Mouse (Mus musculus): ENCODE data around the gene Ppp1r15a. TPM values are rescaled to one million over a fixed set of nuclear protein-coding genes. Genes with fewer than 3 reads are reported as not detected.
"Not testable (repeated sequence)": the region's sequence is repeated elsewhere in the genome, so short reads cannot be mapped to it uniquely, and the experiment has no call there.

Gene Ppp1r15a
- polyA plus RNA-seq, 1 experiment from 2014 or later = 20.1 TPM

GRCm38 (mm10) chr7:45544525-45544924 is 18.5 kb upstream of the Ppp1r15a start:
- H3K9me3 ChIP-seq = 0 out of 2 replicates have a peak, but pooled peaks cover 5% of the 10 kb centered on the region
- H3K4me2 ChIP-seq (replicated peaks) = no peak overlapping the region
- no peaks in the 10 kb centered on the region for H3K36me3 ChIP-seq
- H3K4me3 ChIP-seq = no peak overlapping the region
- 96% methylated on average over 1 of the region's 1 CpGs for WGBS
- H3K27ac ChIP-seq = no peak overlapping the region
- no peak overlapping the region for H3K9ac ChIP-seq
- H3K4me1 ChIP-seq = no peaks in the 10 kb centered on the region
- H3K27me3 ChIP-seq (replicated peaks) = no peaks in the 10 kb centered on the region
- ATAC-seq (ENCODE audit: low FRiP score, low read depth) = no peak

GRCm38 (mm10) chr7:45540213-45540612 is 14.1 kb upstream of the Ppp1r15a start:
- 68% methylated on average over 2 of the region's 2 CpGs for WGBS

GRCm38 (mm10) chr7:45539095-45539494 is 13.0 kb upstream of the Ppp1r15a start:
- peaks cover 3% of the 10 kb centered on the region; the same call in 1 of the 2 replicates for H3K4me1 ChIP-seq
- no peaks in the 10 kb centered on the region for H3K36me3 ChIP-seq
- no peaks in the 10 kb centered on the region for H3K27me3 ChIP-seq (replicated peaks)
- H3K9ac ChIP-seq = no peak overlapping the region
- 76% methylated on average over 3 of the region's 3 CpGs for WGBS
- peak overlapping the region; percentile 80 for H3K4me2 ChIP-seq (replicated peaks)
- H3K4me3 ChIP-seq = no peak overlapping the region
- no peak for ATAC-seq (ENCODE audit: low FRiP score, low read depth)
- H3K9me3 ChIP-seq = no peaks in the 10 kb centered on the region
- H3K27ac ChIP-seq = no peak overlapping the region

More at GRCm38 (mm10) chr7:45540213-45540612, 14.1 kb upstream of the Ppp1r15a start:
- H3K4me1 ChIP-seq = peaks cover 3% of the 10 kb centered on the region; the same call in 1 of the 2 replicates
- H3K4me3 ChIP-seq = no peak overlapping the region
- ATAC-seq (ENCODE audit: low FRiP score, low read depth) = no peak
- 0 out of 2 replicates have a peak, but pooled peaks cover 5% of the 10 kb centered on the region for H3K9me3 ChIP-seq
- no peak overlapping the region for H3K9ac ChIP-seq
- no peaks in the 10 kb centered on the region for H3K36me3 ChIP-seq
- H3K27me3 ChIP-seq (replicated peaks) = no peaks in the 10 kb centered on the region
- no peak overlapping the region for H3K4me2 ChIP-seq (replicated peaks)
- no peak overlapping the region for H3K27ac ChIP-seq

GRCm38 (mm10) chr7:45538163-45539041 is 12.3 kb upstream of the Ppp1r15a start:
- H3K27me3 ChIP-seq (replicated peaks) = no peaks in the 10 kb centered on the region
- H3K4me2 ChIP-seq (replicated peaks) = peak overlapping the region; percentile 80
- peak overlapping the region; percentile 57 for H3K9ac ChIP-seq
- WGBS = 3% methylated on average over 29 of the region's 29 CpGs
- peak overlapping the region; percentile 47 for H3K4me3 ChIP-seq
- H3K27ac ChIP-seq = no peak overlapping the region
- no peaks in the 10 kb centered on the region for H3K9me3 ChIP-seq
- no peaks in the 10 kb centered on the region for H3K36me3 ChIP-seq
- H3K4me1 ChIP-seq = peaks cover 3% of the 10 kb centered on the region; the same call in 1 of the 2 replicates
- ATAC-seq (ENCODE audit: low FRiP score, low read depth) = peak; percentile 86

GRCm38 (mm10) chr7:45537602-45538001 is 11.5 kb upstream of the Ppp1r15a start:
- peak; percentile 5; the same call in 1 of the 2 replicates for ATAC-seq (ENCODE audit: low FRiP score, low read depth)
- no peak overlapping the region for H3K27ac ChIP-seq
- peak overlapping the region; percentile 57; the same call in 1 of the 2 replicates for H3K9ac ChIP-seq
- no peaks in the 10 kb centered on the region for H3K36me3 ChIP-seq
- H3K4me2 ChIP-seq (replicated peaks) = peak overlapping the region; percentile 80
- H3K4me3 ChIP-seq = peak overlapping the region; percentile 47
- H3K4me1 ChIP-seq = peaks cover 3% of the 10 kb centered on the region; the same call in 1 of the 2 replicates
- WGBS = 73% methylated on average over 10 of the region's 10 CpGs
- no peaks in the 10 kb centered on the region for H3K9me3 ChIP-seq
- no peaks in the 10 kb centered on the region for H3K27me3 ChIP-seq (replicated peaks)

GRCm38 (mm10) chr7:45535676-45536075 is 9.6 kb upstream of the Ppp1r15a start:
- Histone ChIP-seq H3K4me1 (peaks cover 3% of the 10 kb centered on the region; the same call in 1 of the 2 replicates), H3K4me3 (no peak overlapping the region), H3K27me3 (replicated peaks) (no peaks in the 10 kb centered on the region), H3K9ac (no peak overlapping the region), H3K27ac (no peak overlapping the region), H3K9me3 (no peaks in the 10 kb centered on the region), H3K4me2 (replicated peaks) (no peak overlapping the region), H3K36me3 (no peaks in the 10 kb centered on the region)
- WGBS = 80% methylated on average over 1 of the region's 1 CpGs
- no peak for ATAC-seq (ENCODE audit: low FRiP score, low read depth)

- Histone ChIP-seq H3K4me3 (no peak overlapping the region), H3K4me2 (replicated peaks) (peak overlapping the region; percentile 5; the same call in 1 of the 2 replicates), H3K27ac (no peak overlapping the region), H3K27me3 (replicated peaks) (0 out of 2 replicates have a peak, but pooled peaks cover 2% of the 10 kb centered on the region), H3K9ac (no peak overlapping the region), H3K4me1 (peaks cover under 1% of the 10 kb centered on the region; the same call in 1 of the 2 replicates), H3K9me3 (no peaks in the 10 kb centered on the region), H3K36me3 (no peaks in the 10 kb centered on the region)
- WGBS = 80% methylated on average over 2 of the region's 2 CpGs
- no peak for ATAC-seq (ENCODE audit: low FRiP score, low read depth)
Measured at GRCm38 (mm10) chr7:45530643-45531042, 4.6 kb upstream of the Ppp1r15a start.

- Histone ChIP-seq H3K27me3 (replicated peaks) (0 out of 2 replicates have a peak, but pooled peaks cover 2% of the 10 kb centered on the region), H3K9ac (no peak overlapping the region), H3K4me1 (peaks cover 12% of the 10 kb centered on the region), H3K4me3 (no peak overlapping the region), H3K4me2 (replicated peaks) (0 out of 2 replicates have a peak overlapping the region, but pooled peaks have one; percentile 5), H3K36me3 (no peaks in the 10 kb centered on the region), H3K9me3 (no peaks in the 10 kb centered on the region), H3K27ac (no peak overlapping the region)
- no peak for ATAC-seq (ENCODE audit: low FRiP score, low read depth)
- 19% methylated on average over 6 of the region's 6 CpGs for WGBS
Measured at GRCm38 (mm10) chr7:45529461-45529860, 3.4 kb upstream of the Ppp1r15a start.

- peak overlapping the region; percentile 74; the same call in 1 of the 2 replicates for H3K4me2 ChIP-seq (replicated peaks)
- H3K27me3 ChIP-seq (replicated peaks); ATAC-seq (ENCODE audit: low FRiP score, low read depth); H3K36me3 ChIP-seq; H3K9me3 ChIP-seq; H3K4me3 ChIP-seq; H3K9ac ChIP-seq; H3K27ac ChIP-seq: not testable (repeated sequence)
- WGBS = 89% methylated on average over 6 of the region's 6 CpGs
- peaks cover 19% of the 10 kb centered on the region for H3K4me1 ChIP-seq
Measured at GRCm38 (mm10) chr7:45527169-45527568, 1.1 kb upstream of the Ppp1r15a start.

GRCm38 (mm10) chr7:45526474-45527120 is 529 bp upstream of the Ppp1r15a start:
- 25% methylated on average over 7 of the region's 7 CpGs for WGBS
- Histone ChIP-seq H3K36me3 (no peaks in the 10 kb centered on the region), H3K4me1 (peaks cover 19% of the 10 kb centered on the region)

GRCm38 (mm10) chr7:45524841-45525621 is 1.0 kb downstream of the Ppp1r15a start:
- peaks cover 22% of the 10 kb centered on the region for H3K4me1 ChIP-seq
- H3K9ac ChIP-seq = peak overlapping the region; percentile 67
- WGBS = 37% methylated on average over 12 of the region's 12 CpGs
- H3K4me2 ChIP-seq (replicated peaks) = peak overlapping the region; percentile 74
- no peak overlapping the region for H3K27ac ChIP-seq
- no peaks in the 10 kb centered on the region for H3K27me3 ChIP-seq (replicated peaks)
- no peaks in the 10 kb centered on the region for H3K9me3 ChIP-seq
- H3K4me3 ChIP-seq = peak overlapping the region; percentile 58
- no peaks in the 10 kb centered on the region for H3K36me3 ChIP-seq
- no peak for ATAC-seq (ENCODE audit: low FRiP score, low read depth)

More at GRCm38 (mm10) chr7:45526474-45527120, 529 bp upstream of the Ppp1r15a start:
- no peaks in the 10 kb centered on the region for H3K9me3 ChIP-seq
- H3K4me3 ChIP-seq = peak overlapping the region; percentile 58
- H3K27ac ChIP-seq = 0 out of 2 replicates have a peak overlapping the region, but pooled peaks have one; percentile 34
- H3K27me3 ChIP-seq (replicated peaks) = 0 out of 2 replicates have a peak, but pooled peaks cover 2% of the 10 kb centered on the region
- peak overlapping the region; percentile 67 for H3K9ac ChIP-seq
- ATAC-seq (ENCODE audit: low FRiP score, low read depth) = no peak
- peak overlapping the region; percentile 74 for H3K4me2 ChIP-seq (replicated peaks)
